Mouse (Mus musculus): ENCODE data around the gene Swap70.

Swap70 gene

GRCm38 (mm10) chr7:110271814-110272213, 50.3 kb downstream of the Swap70 start:
- no peak for DNase-seq (ENCODE audit: low spot score in 2 of 2)

GRCm38 (mm10) chr7:110272434-110272833, 50.9 kb downstream of the Swap70 start:
- DNase-seq (ENCODE audit: low spot score in 2 of 2), result no peak

GRCm38 (mm10) chr7:110277734-110278245, 56.3 kb downstream of the Swap70 start:
- no peak for DNase-seq (ENCODE audit: low spot score in 2 of 2)

GRCm38 (mm10) chr7:110279183-110279582, 57.7 kb downstream of the Swap70 start:
- no peak for DNase-seq (ENCODE audit: low spot score in 2 of 2)

GRCm38 (mm10) chr7:110281435-110282256, 60.1 kb downstream of the Swap70 start:
- no peak for DNase-seq (ENCODE audit: low spot score in 2 of 2)

- DNase-seq (ENCODE audit: low spot score in 2 of 2), result no peak
These were observed 61.3 kb downstream of the Swap70 start for GRCm38 (mm10) chr7:110282797-110283196.

- DNase-seq (ENCODE audit: low spot score in 2 of 2), result no peak
These were observed 62.2 kb downstream of the Swap70 start for GRCm38 (mm10) chr7:110283484-110284275.

- DNase-seq (ENCODE audit: low spot score in 2 of 2), result no peak
These were observed 63.8 kb downstream of the Swap70 start for GRCm38 (mm10) chr7:110285076-110285848.

GRCm38 (mm10) chr7:110285849-110286151, 64.3 kb downstream of the Swap70 start:
- no peak for DNase-seq (ENCODE audit: low spot score in 2 of 2)

- no peak for DNase-seq (ENCODE audit: low spot score in 2 of 2)
These were observed 64.8 kb downstream of the Swap70 start for GRCm38 (mm10) chr7:110286198-110286732.

- peak; percentile 77 for DNase-seq (ENCODE audit: low spot score in 2 of 2)
These were observed 65.4 kb downstream of the Swap70 start for GRCm38 (mm10) chr7:110286838-110287475.

GRCm38 (mm10) chr7:110287476-110288071, 66.1 kb downstream of the Swap70 start:
- DNase-seq (ENCODE audit: low spot score in 2 of 2), result no peak

GRCm38 (mm10) chr7:110288191-110288604, 66.7 kb downstream of the Swap70 start:
- DNase-seq (ENCODE audit: low spot score in 2 of 2), result no peak

GRCm38 (mm10) chr7:110288731-110289191, 67.2 kb downstream of the Swap70 start:
- no peak for DNase-seq (ENCODE audit: low spot score in 2 of 2)

- no peak for DNase-seq (ENCODE audit: low spot score in 2 of 2)
These were observed 68.1 kb downstream of the Swap70 start for GRCm38 (mm10) chr7:110289647-110290046.

GRCm38 (mm10) chr7:110296889-110297603, 75.5 kb downstream of the Swap70 start:
- no peak for DNase-seq (ENCODE audit: low spot score in 2 of 2)

GRCm38 (mm10) chr7:110297611-110298010, 76.1 kb downstream of the Swap70 start:
- no peak for DNase-seq (ENCODE audit: low spot score in 2 of 2)

- DNase-seq (ENCODE audit: low spot score in 2 of 2), result no peak
These were observed 76.6 kb downstream of the Swap70 start for GRCm38 (mm10) chr7:110298090-110298489.

- DNase-seq (ENCODE audit: low spot score in 2 of 2), result no peak
These were observed 77.4 kb downstream of the Swap70 start for GRCm38 (mm10) chr7:110298739-110299410.

Data from frontal cortex, postnatal 25 days (tissue).